Mouse (Mus musculus): ENCODE data around the gene Gm10570. TPM values are rescaled to one million over a fixed set of nuclear protein-coding genes. Genes with fewer than 3 reads are reported as not detected.

Gm10570 gene
- total RNA-seq, 2 experiments from 2014 or later, result not detected

GRCm38 (mm10) chr4:130273698-130274345 lies 34.7 kb downstream of the Gm10570 start:
- no peak for ATAC-seq (ENCODE audit: poor library complexity, severe bottlenecking)

GRCm38 (mm10) chr4:130270611-130271347 lies 37.7 kb downstream of the Gm10570 start:
- peak; percentile 68 for ATAC-seq (ENCODE audit: poor library complexity, severe bottlenecking)

GRCm38 (mm10) chr4:130270089-130270488 lies 38.4 kb downstream of the Gm10570 start:
- ATAC-seq (ENCODE audit: poor library complexity, severe bottlenecking), result no peak

GRCm38 (mm10) chr4:130268736-130269135 lies 39.7 kb downstream of the Gm10570 start:
- ATAC-seq (ENCODE audit: poor library complexity, severe bottlenecking), result no peak

GRCm38 (mm10) chr4:130267069-130267468 lies 41.4 kb downstream of the Gm10570 start:
- ATAC-seq (ENCODE audit: poor library complexity, severe bottlenecking), result no peak

- peak; percentile 48 for ATAC-seq (ENCODE audit: poor library complexity, severe bottlenecking)
Observed at GRCm38 (mm10) chr4:130266601-130267000, 41.9 kb downstream of the Gm10570 start.

- peak; percentile 84 for ATAC-seq (ENCODE audit: poor library complexity, severe bottlenecking)
Observed at GRCm38 (mm10) chr4:130264698-130265349, 43.6 kb downstream of the Gm10570 start.

- ATAC-seq (ENCODE audit: poor library complexity, severe bottlenecking), result no peak
Observed at GRCm38 (mm10) chr4:130264131-130264530, 44.3 kb downstream of the Gm10570 start.

GRCm38 (mm10) chr4:130260406-130260805 lies 48.1 kb downstream of the Gm10570 start:
- ATAC-seq (ENCODE audit: poor library complexity, severe bottlenecking), result no peak

Other genes with a start within 250 kb of the Gm10570 start
- 53.1 TPM in 2 replicates for gene Pef1, start 206.1 kb downstream of the Gm10570 start, total RNA-seq (2015)
- 12.3 and 18.0 TPM in 2 replicates for gene Pef1, start 206.1 kb downstream of the Gm10570 start, total RNA-seq (2017)
- gene Hcrtr1, start 169.3 kb downstream of the Gm10570 start, total RNA-seq (2015), result not detected in 2 replicates
- not detected in 2 replicates for gene Hcrtr1, start 169.3 kb downstream of the Gm10570 start, total RNA-seq (2017)
- 11.4 and 12.3 TPM in 2 replicates for gene Tinagl1, start 133.6 kb downstream of the Gm10570 start, total RNA-seq (2015)
- gene Tinagl1, start 133.6 kb downstream of the Gm10570 start, total RNA-seq (2017), result 8.3 and 13.7 TPM in 2 replicates
- gene Gm853, start 86.3 kb downstream of the Gm10570 start, total RNA-seq (2015), result not detected in 2 replicates
- not detected in 2 replicates for gene Gm853, start 86.3 kb downstream of the Gm10570 start, total RNA-seq (2017)
- 0.16 and 0.27 TPM in 2 replicates for gene Serinc2, start 29.5 kb downstream of the Gm10570 start, total RNA-seq (2015)
- gene Serinc2, start 29.5 kb downstream of the Gm10570 start, total RNA-seq (2017), result not detected in 2 replicates
- gene Fabp3, start 79 bp downstream of the Gm10570 start, total RNA-seq (2015), result not detected in 2 replicates
- 0.28 and 0.33 TPM in 2 replicates for gene Fabp3, start 79 bp downstream of the Gm10570 start, total RNA-seq (2017)
- 13.9 and 15.0 TPM in 2 replicates for gene Zcchc17, start 51.3 kb upstream of the Gm10570 start, total RNA-seq (2015)
- 52.1 and 68.3 TPM in 2 replicates for gene Zcchc17, start 51.3 kb upstream of the Gm10570 start, total RNA-seq (2017)
- 49.8 and 50.6 TPM in 2 replicates for gene Snrnp40, start 51.5 kb upstream of the Gm10570 start, total RNA-seq (2015)
- gene Snrnp40, start 51.5 kb upstream of the Gm10570 start, total RNA-seq (2017), result 52.9 and 54.7 TPM in 2 replicates

Measured in megakaryocyte, adult 5-6 weeks (primary cell).